Mouse (Mus musculus) myocyte (in vitro differentiated cells): ENCODE results near the gene Ercc5. TPM values are rescaled to one million over a fixed set of nuclear protein-coding genes. Genes with fewer than 3 reads are reported as not detected.

Experiments used
- H3K27me3 ChIP-seq: one replicate; pipeline ENCODE4 v1.6.1; 2011; ENCODE audit not compliant: control insufficient read depth, insufficient read depth, insufficient read length
- H3K36me3 ChIP-seq: one replicate; pipeline ENCODE4 v1.6.1; 2011; ENCODE audit not compliant: control insufficient read depth, insufficient read depth
- H3K4me2 ChIP-seq: one replicate; pipeline ENCODE4 v1.6.1; 2011; ENCODE audit warnings: low read depth, control low read depth
- H3K4me3 ChIP-seq: one replicate; pipeline ENCODE4 v1.5.1; 2011; ENCODE audit warnings: mild to moderate bottlenecking, control low read depth, moderate library complexity
- H3K79me2 ChIP-seq: one replicate; pipeline ENCODE4 v1.6.1; 2011; ENCODE audit not compliant: control insufficient read depth, insufficient read depth
- H3ac ChIP-seq: one replicate; pipeline ENCODE4 v1.6.1; 2011; ENCODE audit not compliant: control insufficient read depth, insufficient read length
- CEBPB ChIP-seq: IDR thresholded peaks from 2 replicates; pipeline ENCODE4 v1.6.1; 2011; ENCODE audit warnings: mild to moderate bottlenecking, moderate library complexity; ENCODE audit not compliant: poor library complexity, insufficient read depth, severe bottlenecking
- E2F4 ChIP-seq: IDR thresholded peaks from one replicate; pipeline ENCODE4 v1.6.1; 2011; ENCODE audit warnings: mild to moderate bottlenecking, control low read depth, moderate library complexity; ENCODE audit not compliant: insufficient read depth
- MAX ChIP-seq: IDR thresholded peaks from one replicate; pipeline ENCODE4 v1.6.1; 2011; ENCODE audit warnings: low read depth, mild to moderate bottlenecking, control low read depth
- MYOD1 ChIP-seq, 3 experiments: IDR thresholded peaks; one replicate each; pipeline ENCODE4 v1.6.1; 2011; ENCODE audit warnings: control low read depth in 2 of 3, low read depth in 2 of 3, mild to moderate bottlenecking in 2 of 3, moderate library complexity in 1 of 3; ENCODE audit not compliant: insufficient read length in 2 of 3, control insufficient read depth in 1 of 3
- MYOG ChIP-seq, 3 experiments: IDR thresholded peaks; one replicate each; pipeline ENCODE4 v1.6.1; 2011; ENCODE audit warnings: control low read depth in 2 of 3, low read depth in 2 of 3, mild to moderate bottlenecking in 2 of 3; ENCODE audit not compliant: insufficient read length in 2 of 3, control insufficient read depth in 1 of 3, insufficient read depth in 1 of 3
- POLR2A ChIP-seq: IDR thresholded peaks from one replicate; pipeline ENCODE4 v1.6.1; 2011; ENCODE audit warnings: low read depth, mild to moderate bottlenecking, control low read depth, moderate library complexity; ENCODE audit not compliant: insufficient read length
- POLR2AphosphoS2 ChIP-seq: IDR thresholded peaks from one replicate; pipeline ENCODE4 v1.6.1; 2011; ENCODE audit warnings: low read depth, control low read depth; ENCODE audit not compliant: insufficient read length
- REST ChIP-seq: IDR thresholded peaks from one replicate; pipeline ENCODE4 v1.6.1; 2011; ENCODE audit warnings: mild to moderate bottlenecking, control low read depth, moderate library complexity; ENCODE audit not compliant: insufficient read depth, insufficient read length
- SRF ChIP-seq: IDR thresholded peaks from one replicate; pipeline ENCODE4 v1.6.1; 2011; ENCODE audit warnings: low read depth; ENCODE audit not compliant: control insufficient read depth, insufficient read length
- TCF12 ChIP-seq: IDR thresholded peaks from one replicate; pipeline ENCODE4 v1.6.1; 2011; ENCODE audit warnings: mild to moderate bottlenecking, control low read depth; ENCODE audit not compliant: poor library complexity, insufficient read depth, severe bottlenecking
- TCF3 ChIP-seq: IDR thresholded peaks from one replicate; pipeline ENCODE4 v1.6.1; 2011; ENCODE audit warnings: low read depth, control low read depth; ENCODE audit not compliant: insufficient read length
- USF1 ChIP-seq: IDR thresholded peaks from one replicate; pipeline ENCODE4 v1.6.1; 2011; ENCODE audit warnings: low read depth, mild to moderate bottlenecking, control low read depth, moderate library complexity
- polyA plus RNA-seq: library from polyadenylated mRNA; unstranded; fragments of >200 nt; fragmentation: generic; extraction: Trizol; gene quantifications from one replicate; pipeline ENCODE4 v1.2.1, GENCODE M21; 2012; ENCODE audit warnings: missing spikeins

Gene Ercc5
- polyA plus RNA-seq, 1 experiment, result 5.1 TPM

GRCm38 (mm10) chr1:44167859-44168383 lies 20.4 kb downstream of the Ercc5 start:
- no peak overlapping the region for H3ac ChIP-seq
- TF ChIP-seq MYOD1 (IDR thresholded peaks at IDR 0.05; ENCODE audit: control insufficient read depth in 1 of 3, insufficient read length in 2 of 3, low read depth in 2 of 3), result no peak
- TF ChIP-seq E2F4, result no peak
- no peak for TF ChIP-seq USF1
- TF ChIP-seq TCF3, result no peak
- no peak for TF ChIP-seq MAX
- no peak for TF ChIP-seq CEBPB
- no peak for TF ChIP-seq SRF
- TF ChIP-seq REST, result no peak

DNA sequence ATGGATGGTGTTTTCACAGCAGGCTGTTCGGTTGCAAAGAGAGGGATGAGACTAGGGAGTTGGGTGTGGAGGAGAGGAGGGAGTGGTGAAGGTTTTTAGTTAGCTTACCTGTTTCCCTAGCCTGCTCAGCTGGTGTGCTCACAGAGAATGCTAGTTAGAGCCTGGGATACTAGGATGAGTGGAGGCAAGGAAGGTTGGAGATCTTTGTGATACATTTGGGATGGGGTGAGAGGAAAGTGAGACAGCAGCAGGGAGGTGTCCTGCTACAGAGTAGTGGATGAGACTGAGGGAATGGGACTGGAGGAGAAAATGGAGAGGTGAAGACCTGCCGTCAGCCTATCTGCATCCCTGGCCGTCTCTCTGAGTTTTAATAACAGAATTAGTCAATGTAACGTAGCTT lies 25.1 kb downstream of the Ercc5 start:
- Histone ChIP-seq H3K4me3 (no peak overlapping the region), H3K27me3 (no peaks in the 10 kb centered on the region), H3ac (no peak overlapping the region), H3K36me3 (peaks cover 31% of the 10 kb centered on the region), H3K4me2 (no peak overlapping the region), H3K79me2 (no peaks in the 10 kb centered on the region)
- TF ChIP-seq POLR2A, result no peak
- TF ChIP-seq POLR2AphosphoS2, result no peak
- TF ChIP-seq SRF, result no peak

More at GRCm38 (mm10) chr1:44167859-44168383, 20.4 kb downstream of the Ercc5 start:
- peaks cover 20% of the 10 kb centered on the region for H3K36me3 ChIP-seq
- no peaks in the 10 kb centered on the region for H3K79me2 ChIP-seq
- H3K4me2 ChIP-seq, result no peak overlapping the region
- no peaks in the 10 kb centered on the region for H3K27me3 ChIP-seq
- H3K4me3 ChIP-seq, result no peak overlapping the region

- no peak overlapping the region for H3K4me2 ChIP-seq
- H3ac ChIP-seq, result no peak overlapping the region
- no peaks in the 10 kb centered on the region for H3K27me3 ChIP-seq
- H3K79me2 ChIP-seq, result no peaks in the 10 kb centered on the region
- H3K36me3 ChIP-seq, result peaks cover 38% of the 10 kb centered on the region
- TF ChIP-seq TCF12, result no peak
- H3K4me3 ChIP-seq, result no peak overlapping the region
Measured at GRCm38 (mm10) chr1:44173903-44174302, 26.4 kb downstream of the Ercc5 start.

DNA sequence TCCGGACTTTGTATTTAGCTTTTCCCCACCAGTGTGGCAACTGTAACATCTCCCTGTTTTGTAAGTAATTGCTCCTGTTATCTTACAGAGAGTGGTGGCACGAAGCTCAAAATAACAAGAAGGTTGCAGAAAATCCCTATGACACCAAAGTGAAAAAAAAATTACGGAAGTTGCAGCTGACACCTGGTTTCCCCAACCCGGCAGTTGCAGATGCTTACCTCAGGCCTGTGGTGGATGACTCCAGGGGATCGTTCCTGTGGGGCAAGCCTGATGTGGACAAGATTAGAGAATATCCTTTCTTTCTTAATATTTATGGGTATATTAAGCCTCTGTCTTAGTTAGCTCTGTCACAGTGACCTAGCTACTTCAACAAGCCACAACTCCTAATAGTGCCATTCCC lies 30.5 kb downstream of the Ercc5 start:
- H3K4me3 ChIP-seq, result no peak overlapping the region
- H3K27me3 ChIP-seq, result no peaks in the 10 kb centered on the region
- H3ac ChIP-seq, result no peak overlapping the region
- H3K36me3 ChIP-seq, result peaks cover 37% of the 10 kb centered on the region
- TF ChIP-seq MYOD1 (IDR thresholded peaks at IDR 0.05; ENCODE audit: control insufficient read depth in 1 of 3, insufficient read length in 2 of 3, low read depth in 2 of 3) (no peak), MYOG (IDR thresholded peaks at IDR 0.05; ENCODE audit: control insufficient read depth in 1 of 3, insufficient read depth in 1 of 3, insufficient read length in 2 of 3, low read depth in 2 of 3) (no peak), SRF (no peak), REST (no peak), TCF12 (no peak), POLR2AphosphoS2 (no peak), MAX (no peak), POLR2A (no peak)
- H3K4me2 ChIP-seq, result no peak overlapping the region
- no peaks in the 10 kb centered on the region for H3K79me2 ChIP-seq

GRCm38 (mm10) chr1:44186396-44186795 lies 38.9 kb downstream of the Ercc5 start:
- H3K27me3 ChIP-seq, result no peaks in the 10 kb centered on the region
- H3K4me2 ChIP-seq, result no peak overlapping the region
- H3ac ChIP-seq, result no peak overlapping the region
- H3K36me3 ChIP-seq, result no peaks in the 10 kb centered on the region
- no peaks in the 10 kb centered on the region for H3K79me2 ChIP-seq
- no peak for TF ChIP-seq MAX
- TF ChIP-seq E2F4, result no peak
- TF ChIP-seq CEBPB, result no peak
- TF ChIP-seq TCF12, result no peak
- no peak for TF ChIP-seq USF1
- no peak for TF ChIP-seq SRF
- H3K4me3 ChIP-seq, result no peak overlapping the region
